Mouse (Mus musculus): Measurements from ENCODE around the gene Gm34653.

- no peak for TF ChIP-seq POLR2A (IDR thresholded peaks at IDR 0.05; ENCODE audit: borderline replicate concordance, control insufficient read depth, low read depth, low read length)
- no peak for TF ChIP-seq CTCF (IDR thresholded peaks at IDR 0.05; ENCODE audit: control insufficient read depth, insufficient read depth, low read length)
Measured at GRCm38 (mm10) chr2:34835669-34836068, 2.9 kb downstream of the Gm34653 start.
